Mouse (Mus musculus) ES-E14 (cell line): ENCODE measurements around the gene Gm10273.

Source experiments
- CHD2 ChIP-seq: IDR thresholded peaks from 2 replicates; pipeline ENCODE4 v1.6.1; 2014; ENCODE audit warnings: mild to moderate bottlenecking, low read depth, low read length, inconsistent platforms
- MAFK ChIP-seq: IDR thresholded peaks from 2 replicates; pipeline ENCODE4 v1.6.1; 2014; ENCODE audit warnings: mild to moderate bottlenecking, low read depth, low read length, inconsistent platforms; ENCODE audit not compliant: insufficient read depth
- ZC3H11A ChIP-seq: IDR thresholded peaks from 2 replicates; pipeline ENCODE4 v1.6.1; 2012; ENCODE audit warnings: low read depth, mild to moderate bottlenecking, inconsistent platforms, low read length, borderline replicate concordance

- TF ChIP-seq CHD2 (no peak), ZC3H11A (no peak), MAFK (no peak)
Measured at GRCm38 (mm10) chr10:59355020-59355419, 40.4 kb upstream of the Gm10273 start.
